Mouse (Mus musculus) heart, embryonic 12.5 days (tissue): ENCODE measurements around the gene Hsd17b12. TPM values are rescaled to one million over a fixed set of nuclear protein-coding genes. Genes with fewer than 3 reads are reported as not detected.

Experiments used
- ATAC-seq: fragments of 200-750 bp; cut with Nextera tagmentation; 2 replicates; pipeline ENCODE4 v1.8.0; 2017; ENCODE audit warnings: moderate TSS enrichment, moderate library complexity; ENCODE audit not compliant: insufficient number of reproducible peaks, low FRiP score
- H3K27ac ChIP-seq: fragments of 300-500 bp; sonication (generic); 2 replicates; pipeline ENCODE4 v1.5.1; 2016; ENCODE audit warnings: mild to moderate bottlenecking, moderate library complexity; ENCODE audit not compliant: poor library complexity, severe bottlenecking
- H3K27me3 ChIP-seq: fragments of 300-500 bp; sonication (generic); replicated peaks from 2 replicates; pipeline ENCODE4 v1.6.1; 2016; ENCODE audit warnings: mild to moderate bottlenecking, moderate library complexity
- H3K36me3 ChIP-seq: fragments of 300-500 bp; sonication (generic); 2 replicates; pipeline ENCODE4 v1.6.1; 2016; ENCODE audit warnings: mild to moderate bottlenecking, moderate library complexity
- H3K4me1 ChIP-seq: fragments of 300-500 bp; sonication (generic); replicated peaks from 2 replicates; pipeline ENCODE4 v1.6.1; 2016; ENCODE audit warnings: mild to moderate bottlenecking
- H3K4me2 ChIP-seq: fragments of 300-500 bp; sonication (generic); 2 replicates; pipeline ENCODE4 v1.6.1; 2016; ENCODE audit warnings: mild to moderate bottlenecking, moderate library complexity
- H3K4me3 ChIP-seq: fragments of 300-500 bp; sonication (generic); 2 replicates; pipeline ENCODE4 v1.5.1; 2016; ENCODE audit warnings: mild to moderate bottlenecking
- H3K9ac ChIP-seq: fragments of 300-500 bp; sonication (generic); 2 replicates; pipeline ENCODE4 v1.6.1; 2016; ENCODE audit warnings: mild to moderate bottlenecking, moderate library complexity
- H3K9me3 ChIP-seq: fragments of 300-500 bp; sonication (generic); replicated peaks from 2 replicates; pipeline ENCODE4 v1.6.1; 2016; ENCODE audit warnings: mild to moderate bottlenecking, moderate library complexity
- WGBS: fragments of 180-500 bp; shearing (Covaris S2); methylation state at CpG from one replicate; pipeline ENCODE4 v1.1.7; 2016; 5-methylcytosine and 5-hydroxymethylcytosine counted together
- polyA plus RNA-seq: library from polyadenylated mRNA; unstranded; fragments of >200 nt; fragmentation: Nextera tagmentation; extraction: Ambion mirVana; gene quantifications from 2 replicates; pipeline ENCODE4 v1.2.1, GENCODE M21; 2016

Gene Hsd17b12
- polyA plus RNA-seq, 1 experiment from 2014 or later = 69.9 TPM

GRCm38 (mm10) chr2:94066540-94067135 is 91.1 kb downstream of the Hsd17b12 start:
- Histone ChIP-seq H3K27ac (no peak overlapping the region), H3K27me3 (no peaks in the 10 kb centered on the region), H3K36me3 (no peaks in the 10 kb centered on the region), H3K4me3 (no peak overlapping the region), H3K9me3 (no peaks in the 10 kb centered on the region), H3K4me1 (peaks cover 13% of the 10 kb centered on the region), H3K9ac (no peak overlapping the region), H3K4me2 (no peak overlapping the region)
- 48% methylated on average over 5 of the region's 5 CpGs for WGBS
- no peak for ATAC-seq

DNA sequence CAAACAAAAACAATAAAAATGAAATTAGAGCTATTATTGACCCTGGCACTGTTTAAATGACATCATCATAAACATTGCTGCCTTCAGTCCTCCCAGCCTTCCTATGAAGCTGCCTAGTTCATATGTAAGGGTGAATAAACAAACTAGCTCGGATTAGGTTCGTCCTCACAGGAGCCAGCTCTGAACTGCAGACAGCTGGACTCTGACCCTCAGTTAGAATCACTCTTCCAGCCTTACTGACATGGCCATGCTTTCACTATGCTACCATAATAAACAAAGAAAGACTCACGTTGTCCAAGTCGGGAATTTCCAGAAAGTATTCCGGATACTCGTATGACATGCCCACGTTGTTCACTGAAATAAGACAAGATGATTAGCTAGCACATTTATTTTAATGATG is 91.6 kb downstream of the Hsd17b12 start:
- Histone ChIP-seq H3K4me3 (no peak overlapping the region), H3K27ac (no peak overlapping the region), H3K27me3 (no peaks in the 10 kb centered on the region), H3K9ac (no peak overlapping the region), H3K9me3 (no peaks in the 10 kb centered on the region), H3K36me3 (no peaks in the 10 kb centered on the region), H3K4me2 (no peak overlapping the region), H3K4me1 (peaks cover 13% of the 10 kb centered on the region)
- no peak for ATAC-seq
- WGBS = 77% methylated on average over 7 of the region's 7 CpGs

- Histone ChIP-seq H3K27ac (no peak overlapping the region), H3K9ac (no peak overlapping the region), H3K4me3 (no peak overlapping the region), H3K36me3 (no peaks in the 10 kb centered on the region), H3K4me1 (peaks cover 6% of the 10 kb centered on the region), H3K9me3 (no peaks in the 10 kb centered on the region), H3K27me3 (no peaks in the 10 kb centered on the region), H3K4me2 (no peak overlapping the region)
- no peak for ATAC-seq
- WGBS = 81% methylated on average over 4 of the region's 4 CpGs
Observed at GRCm38 (mm10) chr2:94062791-94063190, 95.0 kb downstream of the Hsd17b12 start.

GRCm38 (mm10) chr2:94059459-94059858 is 98.3 kb downstream of the Hsd17b12 start:
- H3K4me3 ChIP-seq = no peak overlapping the region
- ATAC-seq = no peak
- no peaks in the 10 kb centered on the region for H3K9me3 ChIP-seq
- H3K4me2 ChIP-seq = no peak overlapping the region
- H3K4me1 ChIP-seq = no peaks in the 10 kb centered on the region
- H3K36me3 ChIP-seq = no peaks in the 10 kb centered on the region
- 74% methylated on average over 5 of the region's 5 CpGs for WGBS
- no peaks in the 10 kb centered on the region for H3K27me3 ChIP-seq
- no peak overlapping the region; the same call in 1 of the 2 replicates for H3K27ac ChIP-seq
- no peak overlapping the region for H3K9ac ChIP-seq

DNA sequence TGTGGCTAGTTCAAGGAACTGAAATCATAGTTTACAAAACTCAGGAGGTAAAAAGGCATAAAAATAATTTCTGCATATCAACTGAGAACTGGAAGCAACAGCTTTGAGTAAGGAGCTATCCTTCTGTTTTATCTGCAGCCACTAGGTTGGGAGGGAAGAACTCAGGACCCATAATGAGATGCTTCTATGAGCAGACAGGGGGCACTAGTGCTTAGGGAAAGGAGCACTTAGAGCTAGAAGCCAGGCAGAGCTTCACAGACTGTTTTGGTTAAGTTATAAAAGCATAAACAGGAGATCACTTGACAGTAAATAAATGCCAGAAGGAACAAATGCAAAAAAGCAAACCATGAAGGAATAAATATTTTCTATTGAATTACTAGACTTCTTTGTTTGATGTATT is 103.0 kb downstream of the Hsd17b12 start:
- Histone ChIP-seq H3K9me3 (no peaks in the 10 kb centered on the region), H3K36me3 (no peaks in the 10 kb centered on the region), H3K27me3 (no peaks in the 10 kb centered on the region), H3K27ac (no peak overlapping the region), H3K4me3 (no peak overlapping the region), H3K9ac (no peak overlapping the region), H3K4me2 (no peak overlapping the region), H3K4me1 (peaks cover 2% of the 10 kb centered on the region; the same call in 1 of the 2 replicates)
- no peak for ATAC-seq

GRCm38 (mm10) chr2:94051952-94052351 is 105.8 kb downstream of the Hsd17b12 start:
- ATAC-seq = no peak
- 88% methylated on average over 5 of the region's 5 CpGs for WGBS
- no peak overlapping the region for H3K9ac ChIP-seq
- no peaks in the 10 kb centered on the region for H3K27me3 ChIP-seq
- H3K4me3 ChIP-seq = no peak overlapping the region
- peaks cover 11% of the 10 kb centered on the region for H3K4me1 ChIP-seq
- no peaks in the 10 kb centered on the region for H3K9me3 ChIP-seq
- H3K27ac ChIP-seq = no peak overlapping the region
- H3K36me3 ChIP-seq = no peaks in the 10 kb centered on the region
- H3K4me2 ChIP-seq = no peak overlapping the region

DNA sequence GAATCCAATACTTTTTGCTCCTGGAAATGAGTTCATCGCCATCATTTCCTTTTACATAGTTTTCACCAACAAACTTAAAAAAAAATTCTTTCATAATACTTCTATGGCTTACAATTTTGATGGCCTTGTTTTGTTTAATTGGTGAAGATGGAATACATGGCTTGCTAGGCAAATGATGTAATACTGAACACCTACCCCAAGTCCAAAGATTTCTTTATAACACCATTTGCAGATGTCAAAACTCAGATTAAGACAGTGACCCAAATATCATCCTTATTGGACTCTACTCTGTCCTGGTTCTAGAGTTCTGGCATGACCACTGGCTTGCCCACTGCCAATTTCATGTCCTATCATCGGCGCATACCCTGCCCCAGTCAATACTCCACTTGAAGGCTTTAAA is 106.9 kb downstream of the Hsd17b12 start:
- ATAC-seq = no peak
- Histone ChIP-seq H3K4me3 (no peak overlapping the region), H3K36me3 (no peaks in the 10 kb centered on the region), H3K9ac (no peak overlapping the region), H3K27ac (no peak overlapping the region), H3K27me3 (no peaks in the 10 kb centered on the region), H3K9me3 (no peaks in the 10 kb centered on the region), H3K4me1 (peaks cover 15% of the 10 kb centered on the region), H3K4me2 (no peak overlapping the region)
- WGBS = 95% methylated on average over 3 of the region's 3 CpGs

DNA sequence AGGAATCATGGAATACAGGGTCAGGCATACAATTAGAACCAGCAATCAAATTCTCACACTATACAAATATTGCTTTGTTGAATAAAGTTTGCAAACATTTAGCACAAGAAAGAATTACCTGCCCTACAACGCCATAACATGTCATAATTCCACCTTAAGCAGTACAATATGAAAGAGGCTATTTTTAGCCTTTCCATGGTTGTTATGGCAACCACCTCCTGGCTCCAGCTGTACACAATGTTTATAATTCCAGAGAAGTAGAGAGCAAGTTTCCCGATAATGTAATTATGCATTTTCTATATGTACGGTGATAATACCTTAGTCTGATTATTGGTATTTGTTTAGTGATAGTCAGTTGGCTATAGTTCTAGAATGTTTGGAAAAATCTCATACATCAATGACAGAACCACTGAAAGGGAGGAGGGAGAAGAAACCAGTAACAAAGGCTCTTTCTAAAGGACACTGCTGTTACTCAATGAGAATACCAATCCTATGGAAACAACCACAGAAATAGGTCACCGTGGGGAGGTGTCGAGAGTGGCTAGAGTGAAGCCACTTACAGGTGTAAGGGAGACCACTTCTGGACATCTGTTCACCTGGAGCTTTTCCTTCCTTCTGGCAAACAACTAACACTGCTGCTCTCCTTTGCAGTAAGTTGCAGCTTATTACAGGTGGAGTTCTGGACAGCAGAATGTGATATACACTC is 108.1 kb downstream of the Hsd17b12 start:
- 0 out of 2 replicates have a peak overlapping the region, but pooled peaks have one; percentile 21 for H3K27ac ChIP-seq
- no peak overlapping the region for H3K9ac ChIP-seq
- ATAC-seq = no peak
- H3K4me3 ChIP-seq = no peak overlapping the region
- H3K36me3 ChIP-seq = no peaks in the 10 kb centered on the region
- H3K4me2 ChIP-seq = no peak overlapping the region
- no peaks in the 10 kb centered on the region for H3K9me3 ChIP-seq
- no peaks in the 10 kb centered on the region for H3K27me3 ChIP-seq
- WGBS = 68% methylated on average over 5 of the region's 5 CpGs
- H3K4me1 ChIP-seq = peaks cover 28% of the 10 kb centered on the region

DNA sequence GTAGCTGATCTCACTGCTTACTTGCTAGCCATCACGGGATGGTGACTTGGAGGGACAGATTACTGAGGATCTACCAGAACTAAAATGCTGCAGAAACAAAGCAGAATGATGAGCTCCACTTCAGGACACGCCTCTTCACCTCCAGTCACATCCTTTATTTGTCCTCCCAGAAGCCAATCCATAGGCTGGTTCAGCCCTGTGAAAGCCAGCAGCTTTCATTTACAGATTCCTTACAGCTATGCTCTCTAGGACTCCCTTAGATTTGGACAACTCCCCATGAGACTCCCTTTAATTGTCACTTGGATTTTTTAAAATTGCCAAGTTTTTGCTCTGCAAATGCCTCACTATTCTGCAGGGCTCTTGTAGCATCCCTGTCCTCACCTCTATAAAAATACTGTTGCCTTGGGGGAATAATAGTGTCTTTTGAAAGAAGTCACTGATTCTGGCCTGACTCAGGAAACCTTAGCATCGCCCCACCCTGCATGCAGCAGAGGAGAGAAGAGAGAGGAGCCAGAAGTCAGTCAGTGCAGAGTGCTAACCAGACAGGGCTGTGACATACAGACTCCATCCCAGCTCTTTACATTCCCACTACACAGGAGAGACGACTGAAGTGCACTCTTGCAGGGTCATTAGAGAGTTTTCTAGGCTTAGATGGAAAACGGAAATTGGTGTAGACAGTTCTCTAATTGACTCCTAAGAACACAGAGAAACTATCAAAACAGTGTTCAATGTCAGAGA is 108.9 kb downstream of the Hsd17b12 start:
- no peak overlapping the region for H3K27ac ChIP-seq
- peaks cover 32% of the 10 kb centered on the region for H3K4me1 ChIP-seq
- no peak overlapping the region for H3K4me3 ChIP-seq
- no peak for ATAC-seq
- H3K9me3 ChIP-seq = no peaks in the 10 kb centered on the region
- H3K9ac ChIP-seq = no peak overlapping the region
- no peaks in the 10 kb centered on the region for H3K36me3 ChIP-seq
- whole genome bisulfite sequencing = 67% methylated on average over 5 of the region's 5 CpGs
- H3K4me2 ChIP-seq = no peak overlapping the region
- H3K27me3 ChIP-seq = no peaks in the 10 kb centered on the region

GRCm38 (mm10) chr2:94048271-94048670 is 109.5 kb downstream of the Hsd17b12 start:
- no peak for ATAC-seq
- Histone ChIP-seq H3K9me3 (no peaks in the 10 kb centered on the region), H3K4me3 (no peak overlapping the region), H3K4me1 (peaks cover 35% of the 10 kb centered on the region), H3K36me3 (no peaks in the 10 kb centered on the region), H3K4me2 (no peak overlapping the region), H3K27ac (no peak overlapping the region), H3K27me3 (no peaks in the 10 kb centered on the region), H3K9ac (no peak overlapping the region)
- WGBS = 67% methylated on average over 1 of the region's 1 CpGs

DNA sequence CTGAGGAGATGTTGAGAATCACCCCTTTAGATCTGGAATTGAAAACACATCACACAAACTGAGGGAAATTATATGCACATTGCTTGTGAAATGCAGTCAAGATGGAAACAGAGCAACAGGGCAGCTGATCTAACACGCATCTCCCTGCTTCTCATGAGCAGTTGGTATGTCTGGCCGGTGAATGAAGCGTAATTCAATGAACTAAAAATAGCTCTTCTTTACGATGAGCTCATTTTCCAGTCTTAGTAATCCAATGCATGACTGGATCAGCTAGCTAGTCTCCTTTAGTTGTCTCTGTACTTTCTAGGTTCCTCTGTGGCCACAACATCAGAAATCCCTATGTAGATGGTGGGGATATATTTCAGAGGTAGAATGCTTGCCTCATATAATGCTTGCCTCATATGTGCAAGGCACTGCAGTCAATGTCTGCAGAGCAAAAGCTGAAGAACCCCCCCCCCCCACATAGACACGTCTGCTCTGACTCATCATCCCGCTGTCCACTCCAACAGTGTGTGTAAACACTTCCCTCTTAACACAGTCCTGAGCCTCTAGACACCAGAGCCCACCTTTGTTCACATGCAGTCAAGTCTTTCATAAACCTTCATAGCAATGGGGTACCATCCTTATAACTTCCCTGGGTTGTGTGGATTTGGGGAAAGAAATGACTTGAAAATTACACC is 112.2 kb downstream of the Hsd17b12 start:
- Histone ChIP-seq H3K9me3 (no peaks in the 10 kb centered on the region), H3K36me3 (peaks cover 3% of the 10 kb centered on the region; the same call in 1 of the 2 replicates), H3K9ac (0 out of 2 replicates have a peak overlapping the region, but pooled peaks have one; percentile 37), H3K4me3 (no peak overlapping the region), H3K4me1 (peaks cover 35% of the 10 kb centered on the region), H3K27me3 (no peaks in the 10 kb centered on the region), H3K4me2 (peak overlapping the region; percentile 48), H3K27ac (peak overlapping the region; percentile 87)
- 21% methylated on average over 6 of the region's 6 CpGs for WGBS
- 0 out of 2 replicates have a peak, but pooled peaks have one; percentile 29 for ATAC-seq
